Mouse (Mus musculus) intestine, embryonic 16.5 days (tissue): ENCODE data around the gene Stpg4. TPM values are rescaled to one million over a fixed set of nuclear protein-coding genes. Genes with fewer than 3 reads are reported as not detected.

Experiments used
- ATAC-seq: fragments of 200-750 bp; cut with Nextera tagmentation; 2 replicates; pipeline ENCODE4 v1.8.0; 2017; ENCODE audit warnings: moderate TSS enrichment, moderate library complexity
- H3K27ac ChIP-seq: fragments of 300-500 bp; sonication (generic); 2 replicates; pipeline ENCODE4 v1.5.1; 2014; ENCODE audit warnings: mild to moderate bottlenecking, low read length
- H3K27me3 ChIP-seq: fragments of 300-500 bp; sonication (generic); replicated peaks from 2 replicates; pipeline ENCODE4 v1.6.1; 2014; ENCODE audit warnings: low read length, control low read depth, mixed read lengths; ENCODE audit not compliant: control insufficient read depth, insufficient read depth
- H3K36me3 ChIP-seq: fragments of 300-500 bp; sonication (generic); 2 replicates; pipeline ENCODE4 v1.6.1; 2014; ENCODE audit warnings: low read length, control low read depth; ENCODE audit not compliant: control insufficient read depth, insufficient read depth
- H3K4me1 ChIP-seq: fragments of 300-500 bp; sonication (generic); 2 replicates; pipeline ENCODE4 v1.6.1; 2014; ENCODE audit warnings: low read length, control low read depth, mixed read lengths; ENCODE audit not compliant: control insufficient read depth, insufficient read depth
- H3K4me2 ChIP-seq: fragments of 300-500 bp; sonication (generic); 2 replicates; pipeline ENCODE4 v1.6.1; 2014; ENCODE audit warnings: low read depth, low read length, control low read depth
- H3K4me3 ChIP-seq: fragments of 300-500 bp; sonication (generic); 2 replicates; pipeline ENCODE4 v1.5.1; 2014; ENCODE audit warnings: mild to moderate bottlenecking, low read length
- H3K9ac ChIP-seq: fragments of 300-500 bp; sonication (generic); 2 replicates; pipeline ENCODE4 v1.6.1; 2014; ENCODE audit warnings: low read depth, low read length
- H3K9me3 ChIP-seq: fragments of 300-500 bp; sonication (generic); 2 replicates; pipeline ENCODE4 v1.6.1; 2016; ENCODE audit warnings: low read length, control low read depth; ENCODE audit not compliant: control insufficient read depth
- WGBS: fragments of 180-500 bp; shearing (Covaris S2); extraction: QIAGEN DNeasy Blood & Tissue Kit; methylation state at CpG from one replicate; pipeline ENCODE4 v1.1.7; 2014; 5-methylcytosine and 5-hydroxymethylcytosine counted together
- polyA plus RNA-seq: library from polyadenylated mRNA; unstranded; fragments of >200 nt; fragmentation: Nextera tagmentation; extraction: Ambion mirVana; gene quantifications from 2 replicates; pipeline ENCODE4 v1.2.1, GENCODE M21; 2015

The Stpg4 gene
- polyA plus RNA-seq, 1 experiment from 2014 or later, result not detected

DNA sequence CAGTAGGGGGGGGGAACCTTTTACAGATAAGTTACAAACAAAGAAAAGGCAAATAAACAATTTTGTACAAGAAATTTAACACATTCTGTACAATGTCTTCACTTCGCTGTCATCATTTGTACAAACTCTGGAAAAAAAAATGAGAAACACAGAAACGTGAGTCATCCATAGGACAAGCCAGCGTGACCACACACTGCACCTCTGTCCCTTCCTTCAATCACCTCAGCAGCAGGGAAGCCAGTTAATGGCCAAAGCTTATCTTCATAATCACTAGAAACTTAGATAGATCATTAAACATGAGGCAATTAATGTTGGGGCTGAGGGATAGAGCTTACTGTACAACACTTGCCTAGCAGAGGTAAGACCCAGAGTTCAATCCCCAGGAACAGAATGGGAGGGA lies 6.4 kb upstream of the Stpg4 start:
- no peak overlapping the region for H3K4me2 ChIP-seq
- H3K27me3 ChIP-seq, result no peaks in the 10 kb centered on the region
- no peak overlapping the region for H3K27ac ChIP-seq
- H3K4me3 ChIP-seq, result no peak overlapping the region
- H3K9me3 ChIP-seq, result no peaks in the 10 kb centered on the region
- 81% methylated on average over 3 of the region's 3 CpGs for WGBS
- no peaks in the 10 kb centered on the region for H3K4me1 ChIP-seq
- H3K36me3 ChIP-seq, result peaks cover 12% of the 10 kb centered on the region; the same call in 1 of the 2 replicates
- no peak overlapping the region for H3K9ac ChIP-seq
- peak; percentile 58; the same call in 1 of the 2 replicates for ATAC-seq

- WGBS, result 90% methylated on average over 5 of the region's 5 CpGs
- Histone ChIP-seq H3K36me3 (peaks cover 12% of the 10 kb centered on the region; the same call in 1 of the 2 replicates), H3K27me3 (no peaks in the 10 kb centered on the region)
Observed at GRCm38 (mm10) chr17:87432743-87433142, 5.2 kb upstream of the Stpg4 start.

GRCm38 (mm10) chr17:87432314-87432713 lies 4.8 kb upstream of the Stpg4 start:
- Histone ChIP-seq H3K9me3 (no peaks in the 10 kb centered on the region), H3K4me2 (no peak overlapping the region), H3K4me1 (no peaks in the 10 kb centered on the region), H3K4me3 (no peak overlapping the region), H3K9ac (no peak overlapping the region), H3K27ac (no peak overlapping the region), H3K27me3 (no peaks in the 10 kb centered on the region), H3K36me3 (peaks cover 12% of the 10 kb centered on the region; the same call in 1 of the 2 replicates)
- ATAC-seq, result no peak

More at GRCm38 (mm10) chr17:87432743-87433142, 5.2 kb upstream of the Stpg4 start:
- H3K4me1 ChIP-seq, result no peaks in the 10 kb centered on the region
- H3K4me2 ChIP-seq, result no peak overlapping the region
- H3K4me3 ChIP-seq, result no peak overlapping the region
- H3K27ac ChIP-seq, result no peak overlapping the region
- no peaks in the 10 kb centered on the region for H3K9me3 ChIP-seq
- no peak overlapping the region for H3K9ac ChIP-seq
- no peak for ATAC-seq

DNA sequence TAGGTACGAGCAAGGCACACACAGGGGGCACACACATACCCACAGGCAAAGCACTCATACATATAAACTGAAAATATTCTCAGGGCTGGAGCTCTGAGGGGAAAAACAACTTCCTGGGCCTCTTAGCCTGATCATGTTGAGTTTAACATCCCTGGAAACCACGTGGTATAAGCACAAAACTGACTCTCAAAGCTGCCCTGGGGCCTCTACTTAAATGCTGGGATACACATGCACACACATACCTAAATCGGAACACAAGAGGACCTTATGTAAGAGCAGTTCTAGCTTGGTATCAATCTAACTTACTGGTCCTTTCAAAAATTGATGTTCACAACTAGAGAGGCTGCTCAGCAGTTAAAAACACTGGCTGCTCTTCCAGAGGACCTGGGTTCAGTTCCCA lies 1.9 kb upstream of the Stpg4 start:
- Histone ChIP-seq H3K9ac (no peak overlapping the region), H3K9me3 (no peaks in the 10 kb centered on the region), H3K4me1 (no peaks in the 10 kb centered on the region), H3K27ac (no peak overlapping the region), H3K36me3 (peaks cover 8% of the 10 kb centered on the region; the same call in 1 of the 2 replicates), H3K4me3 (no peak overlapping the region), H3K4me2 (no peak overlapping the region), H3K27me3 (no peaks in the 10 kb centered on the region)
- ATAC-seq, result no peak
- 85% methylated on average over 3 of the region's 3 CpGs for WGBS

DNA sequence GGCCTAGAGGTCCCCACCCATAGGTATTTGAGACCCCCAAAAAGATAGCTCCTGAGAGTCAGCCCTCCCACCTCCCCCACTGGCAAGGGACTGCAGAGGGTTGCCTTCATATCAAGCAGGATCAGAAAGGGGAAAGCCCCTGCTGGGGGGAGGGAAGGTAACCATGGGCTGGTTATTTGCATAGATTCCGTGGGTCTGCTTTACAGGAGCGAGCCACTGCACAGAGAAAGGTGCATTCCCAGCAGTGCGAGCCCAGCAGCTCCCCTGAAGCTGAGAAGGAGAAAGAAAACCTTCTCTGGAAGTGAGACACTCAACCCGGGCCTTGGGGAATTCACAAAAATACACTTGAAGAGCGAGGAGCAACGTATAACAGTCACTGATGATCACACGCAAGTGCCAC lies 9.5 kb downstream of the Stpg4 start:
- ATAC-seq, result no peak
- Histone ChIP-seq H3K4me2 (no peak overlapping the region), H3K27me3 (no peaks in the 10 kb centered on the region), H3K4me1 (no peaks in the 10 kb centered on the region), H3K9ac (no peak overlapping the region), H3K9me3 (no peaks in the 10 kb centered on the region), H3K4me3 (no peak overlapping the region), H3K36me3 (no peaks in the 10 kb centered on the region), H3K27ac (no peak overlapping the region)
- WGBS, result 70% methylated on average over 7 of the region's 7 CpGs

GRCm38 (mm10) chr17:87406646-87407045 lies 20.9 kb downstream of the Stpg4 start:
- no peak overlapping the region for H3K4me2 ChIP-seq
- 78% methylated on average over 4 of the region's 4 CpGs for WGBS
- no peak overlapping the region for H3K9ac ChIP-seq
- no peaks in the 10 kb centered on the region for H3K27me3 ChIP-seq
- H3K4me1 ChIP-seq, result no peaks in the 10 kb centered on the region
- no peak for ATAC-seq
- no peaks in the 10 kb centered on the region for H3K36me3 ChIP-seq
- H3K4me3 ChIP-seq, result no peak overlapping the region
- no peak overlapping the region for H3K27ac ChIP-seq
- no peaks in the 10 kb centered on the region for H3K9me3 ChIP-seq

DNA sequence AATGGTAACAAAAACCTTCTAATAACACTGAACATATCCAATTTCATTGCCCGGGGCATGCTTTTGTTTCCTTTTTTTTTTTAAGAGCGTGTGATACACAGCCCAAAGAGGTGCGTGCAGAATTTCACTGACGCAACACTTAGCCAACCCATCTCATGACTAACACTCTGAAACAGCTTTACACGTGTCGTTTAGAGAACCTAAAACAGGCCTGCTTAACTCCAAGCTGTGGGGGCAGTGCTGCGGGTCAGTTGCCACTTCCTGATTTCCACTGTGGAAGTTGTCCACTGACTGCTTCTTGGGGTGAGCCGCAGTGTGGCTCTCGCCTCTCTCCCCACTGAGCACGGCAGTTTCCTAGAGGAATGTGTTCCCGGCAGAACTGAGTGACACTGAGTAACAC lies 22.0 kb downstream of the Stpg4 start:
- Histone ChIP-seq H3K9ac (no peak overlapping the region), H3K36me3 (no peaks in the 10 kb centered on the region), H3K4me2 (no peak overlapping the region), H3K9me3 (no peaks in the 10 kb centered on the region), H3K4me1 (no peaks in the 10 kb centered on the region), H3K27ac (no peak overlapping the region), H3K27me3 (no peaks in the 10 kb centered on the region), H3K4me3 (no peak overlapping the region)
- WGBS, result 73% methylated on average over 11 of the region's 11 CpGs
- no peak for ATAC-seq

DNA sequence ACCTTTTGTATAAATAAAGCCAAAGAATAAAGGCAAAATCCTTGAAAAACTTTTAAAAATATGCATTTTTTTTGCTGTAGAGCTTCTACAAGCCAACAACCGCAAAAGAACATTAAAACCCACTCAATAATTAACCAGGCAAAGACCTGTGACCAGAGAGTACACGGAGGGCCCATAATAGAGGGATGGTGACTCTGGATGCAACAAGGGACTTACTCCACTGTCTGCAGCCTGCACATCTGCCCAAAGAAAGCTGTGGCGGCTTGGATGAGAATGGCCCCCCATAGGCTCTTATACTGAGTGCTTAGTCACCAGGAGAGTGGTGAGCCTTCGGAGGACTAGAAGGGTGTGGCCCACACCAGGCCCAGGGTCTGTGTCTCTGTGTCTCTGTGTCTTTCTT lies 24.1 kb downstream of the Stpg4 start:
- H3K36me3 ChIP-seq, result no peaks in the 10 kb centered on the region
- no peaks in the 10 kb centered on the region for H3K27me3 ChIP-seq
- no peak overlapping the region for H3K4me3 ChIP-seq
- no peak overlapping the region for H3K4me2 ChIP-seq
- WGBS, result 61% methylated on average over 4 of the region's 4 CpGs
- H3K4me1 ChIP-seq, result no peaks in the 10 kb centered on the region
- no peak overlapping the region for H3K27ac ChIP-seq
- no peaks in the 10 kb centered on the region for H3K9me3 ChIP-seq
- H3K9ac ChIP-seq, result no peak overlapping the region
- ATAC-seq, result no peak

- no peaks in the 10 kb centered on the region for H3K9me3 ChIP-seq
- H3K4me2 ChIP-seq, result no peak overlapping the region
- no peak overlapping the region for H3K4me3 ChIP-seq
- H3K27ac ChIP-seq, result no peak overlapping the region
- no peak for ATAC-seq
- no peaks in the 10 kb centered on the region for H3K4me1 ChIP-seq
- H3K9ac ChIP-seq, result no peak overlapping the region
- H3K27me3 ChIP-seq, result no peaks in the 10 kb centered on the region
- 91% methylated on average over 11 of the region's 11 CpGs for WGBS
- H3K36me3 ChIP-seq, result no peaks in the 10 kb centered on the region
Observed at GRCm38 (mm10) chr17:87402444-87402843, 25.1 kb downstream of the Stpg4 start.

- WGBS, result 74% methylated on average over 11 of the region's 11 CpGs
- no peaks in the 10 kb centered on the region for H3K36me3 ChIP-seq
- no peaks in the 10 kb centered on the region for H3K27me3 ChIP-seq
- no peak overlapping the region for H3K4me2 ChIP-seq
- H3K9ac ChIP-seq, result no peak overlapping the region
- H3K4me3 ChIP-seq, result no peak overlapping the region
- H3K9me3 ChIP-seq, result no peaks in the 10 kb centered on the region
- ATAC-seq, result no peak
- H3K27ac ChIP-seq, result no peak overlapping the region
- H3K4me1 ChIP-seq, result no peaks in the 10 kb centered on the region
Observed at GRCm38 (mm10) chr17:87397088-87397487, 30.5 kb downstream of the Stpg4 start.
